Mouse (Mus musculus) neural tube, embryonic 11.5 days (tissue): ENCODE data around the gene Dpm2. TPM values are rescaled to one million over a fixed set of nuclear protein-coding genes. Genes with fewer than 3 reads are reported as not detected.

Experiments used
- ATAC-seq: fragments of 200-750 bp; cut with Nextera tagmentation; 2 replicates; pipeline ENCODE4 v1.8.0; 2017; ENCODE audit warnings: moderate number of reproducible peaks, mild to moderate bottlenecking, moderate TSS enrichment, moderate library complexity; ENCODE audit not compliant: insufficient read depth, low FRiP score, low TSS enrichment
- DNase-seq: peaks from one replicate; pipeline ENCODE4 v3.0.0-alpha.2; 2015; ENCODE audit warnings: low spot score
- H3K27ac ChIP-seq: fragments of 300-500 bp; sonication (generic); 2 replicates; pipeline ENCODE4 v1.5.1; 2014; ENCODE audit warnings: low read depth, mild to moderate bottlenecking, low read length
- H3K27me3 ChIP-seq: fragments of 300-500 bp; sonication (generic); 2 replicates; pipeline ENCODE4 v1.6.1; 2014; ENCODE audit warnings: mild to moderate bottlenecking, low read length, mixed read lengths; ENCODE audit not compliant: control insufficient read depth, insufficient read depth
- H3K36me3 ChIP-seq: fragments of 300-500 bp; sonication (generic); 2 replicates; pipeline ENCODE4 v1.6.1; 2014; ENCODE audit warnings: mild to moderate bottlenecking, low read length, moderate library complexity, mixed read lengths; ENCODE audit not compliant: control insufficient read depth, insufficient read depth
- H3K4me1 ChIP-seq: fragments of 300-500 bp; sonication (generic); 2 replicates; pipeline ENCODE4 v1.6.1; 2014; ENCODE audit warnings: low read length, mixed read lengths; ENCODE audit not compliant: control insufficient read depth, insufficient read depth
- H3K4me2 ChIP-seq: fragments of 300-500 bp; sonication (generic); 2 replicates; pipeline ENCODE4 v1.6.1; 2014; ENCODE audit warnings: low read depth, mild to moderate bottlenecking, moderate library complexity
- H3K4me3 ChIP-seq: fragments of 300-500 bp; sonication (generic); 2 replicates; pipeline ENCODE4 v1.5.1; 2014; ENCODE audit warnings: low read depth, low read length
- H3K9ac ChIP-seq: fragments of 300-500 bp; sonication (generic); 2 replicates; pipeline ENCODE4 v1.6.1; 2014; ENCODE audit warnings: mild to moderate bottlenecking, low read length
- H3K9me3 ChIP-seq: fragments of 300-500 bp; sonication (generic); 2 replicates; pipeline ENCODE4 v1.6.1; 2016; ENCODE audit warnings: low read length; ENCODE audit not compliant: control insufficient read depth
- WGBS: fragments of 180-500 bp; shearing (Covaris S2); extraction: QIAGEN DNeasy Blood & Tissue Kit; methylation state at CpG from one replicate; pipeline ENCODE4 v1.1.7; 2014; 5-methylcytosine and 5-hydroxymethylcytosine counted together
- polyA plus RNA-seq: library from polyadenylated mRNA; unstranded; fragments of >200 nt; fragmentation: Nextera tagmentation; extraction: Ambion mirVana; gene quantifications from 2 replicates; pipeline ENCODE4 v1.2.1, GENCODE M21; 2014

The Dpm2 gene
- polyA plus RNA-seq, 1 experiment from 2014 or later, result 111 TPM

- Histone ChIP-seq H3K36me3 (no peaks in the 10 kb centered on the region), H3K4me3 (peak overlapping the region; percentile 16), H3K27me3 (no peaks in the 10 kb centered on the region; the same call in 1 of the 2 replicates), H3K4me2 (peak overlapping the region; percentile 83), H3K9ac (no peak overlapping the region), H3K27ac (0 out of 2 replicates have a peak overlapping the region, but pooled peaks have one; percentile 49), H3K4me1 (peaks cover 9% of the 10 kb centered on the region), H3K9me3 (no peaks in the 10 kb centered on the region)
- ATAC-seq (peak; percentile 55), DNase-seq (peak; percentile 65)
- WGBS, result 5% methylated on average over 25 of the region's 25 CpGs
Measured at GRCm38 (mm10) chr2:32608141-32608777, 37.6 kb downstream of the Dpm2 start.

GRCm38 (mm10) chr2:32608778-32609435 lies 38.2 kb downstream of the Dpm2 start:
- DNase-seq (no peak), ATAC-seq (no peak)
- Histone ChIP-seq H3K36me3 (no peaks in the 10 kb centered on the region), H3K27ac (0 out of 2 replicates have a peak overlapping the region, but pooled peaks have one; percentile 49), H3K27me3 (no peaks in the 10 kb centered on the region; the same call in 1 of the 2 replicates), H3K9me3 (no peaks in the 10 kb centered on the region), H3K4me1 (peaks cover 9% of the 10 kb centered on the region), H3K9ac (no peak overlapping the region), H3K4me2 (peak overlapping the region; percentile 83), H3K4me3 (peak overlapping the region; percentile 16)
- WGBS, result 27% methylated on average over 18 of the region's 18 CpGs

GRCm38 (mm10) chr2:32610610-32611229 lies 40.1 kb downstream of the Dpm2 start:
- Histone ChIP-seq H3K36me3 (no peaks in the 10 kb centered on the region; the same call in 1 of the 2 replicates), H3K4me1 (peaks cover 9% of the 10 kb centered on the region), H3K4me2 (peak overlapping the region; percentile 39), H3K4me3 (no peak overlapping the region), H3K27ac (no peak overlapping the region), H3K27me3 (no peaks in the 10 kb centered on the region; the same call in 1 of the 2 replicates), H3K9ac (no peak overlapping the region), H3K9me3 (no peaks in the 10 kb centered on the region)
- 17% methylated on average over 23 of the region's 23 CpGs for WGBS
- DNase-seq (peak; percentile 48), ATAC-seq (no peak)

GRCm38 (mm10) chr2:32612274-32612673 lies 41.6 kb downstream of the Dpm2 start:
- H3K9ac ChIP-seq, result no peak overlapping the region
- no peaks in the 10 kb centered on the region for H3K9me3 ChIP-seq
- no peaks in the 10 kb centered on the region; the same call in 1 of the 2 replicates for H3K36me3 ChIP-seq
- no peak overlapping the region for H3K27ac ChIP-seq
- H3K4me3 ChIP-seq, result no peak overlapping the region
- H3K4me1 ChIP-seq, result peaks cover 9% of the 10 kb centered on the region
- ATAC-seq (no peak), DNase-seq (no peak)
- WGBS, result 61% methylated on average over 26 of the region's 26 CpGs
- H3K27me3 ChIP-seq, result no peaks in the 10 kb centered on the region; the same call in 1 of the 2 replicates
- H3K4me2 ChIP-seq, result no peak overlapping the region

GRCm38 (mm10) chr2:32617109-32617508 lies 46.5 kb downstream of the Dpm2 start:
- WGBS, result 92% methylated on average over 1 of the region's 1 CpGs
- no peaks in the 10 kb centered on the region for H3K27me3 ChIP-seq
- no peak for ATAC-seq

GRCm38 (mm10) chr2:32617601-32618000 lies 46.9 kb downstream of the Dpm2 start:
- WGBS, result 93% methylated on average over 4 of the region's 4 CpGs
- Histone ChIP-seq H3K4me3 (no peak overlapping the region), H3K27me3 (no peaks in the 10 kb centered on the region), H3K9me3 (no peaks in the 10 kb centered on the region), H3K36me3 (no peaks in the 10 kb centered on the region; the same call in 1 of the 2 replicates), H3K4me2 (no peak overlapping the region), H3K27ac (no peak overlapping the region), H3K9ac (no peak overlapping the region), H3K4me1 (peaks cover 14% of the 10 kb centered on the region)
- ATAC-seq, result no peak
- DNase-seq, result no peak

More at GRCm38 (mm10) chr2:32617109-32617508, 46.5 kb downstream of the Dpm2 start:
- no peaks in the 10 kb centered on the region; the same call in 1 of the 2 replicates for H3K36me3 ChIP-seq
- H3K4me2 ChIP-seq, result no peak overlapping the region
- H3K4me1 ChIP-seq, result peaks cover 14% of the 10 kb centered on the region
- DNase-seq, result no peak
- H3K9ac ChIP-seq, result no peak overlapping the region
- no peak overlapping the region for H3K4me3 ChIP-seq
- no peak overlapping the region for H3K27ac ChIP-seq
- no peaks in the 10 kb centered on the region for H3K9me3 ChIP-seq

- Histone ChIP-seq H3K4me2 (no peak overlapping the region), H3K27ac (no peak overlapping the region), H3K9ac (no peak overlapping the region), H3K9me3 (no peaks in the 10 kb centered on the region), H3K4me1 (peaks cover 14% of the 10 kb centered on the region), H3K36me3 (no peaks in the 10 kb centered on the region; the same call in 1 of the 2 replicates), H3K27me3 (no peaks in the 10 kb centered on the region), H3K4me3 (no peak overlapping the region)
- 72% methylated on average over 9 of the region's 9 CpGs for WGBS
- no peak for DNase-seq
- ATAC-seq, result no peak
Measured at GRCm38 (mm10) chr2:32618051-32618450, 47.4 kb downstream of the Dpm2 start.

- no peaks in the 10 kb centered on the region for H3K27me3 ChIP-seq
- WGBS, result 40% methylated on average over 4 of the region's 4 CpGs
- no peaks in the 10 kb centered on the region for H3K9me3 ChIP-seq
- H3K27ac ChIP-seq, result peak overlapping the region; percentile 63
- no peak for ATAC-seq
- no peaks in the 10 kb centered on the region for H3K36me3 ChIP-seq
- no peak overlapping the region for H3K4me3 ChIP-seq
- H3K4me1 ChIP-seq, result peaks cover 30% of the 10 kb centered on the region
- H3K4me2 ChIP-seq, result no peak overlapping the region
- DNase-seq, result peak; percentile 49
- peak overlapping the region; percentile 15; the same call in 1 of the 2 replicates for H3K9ac ChIP-seq
Measured at GRCm38 (mm10) chr2:32620682-32621516, 50.2 kb downstream of the Dpm2 start.
